Mouse (Mus musculus): Measurements from ENCODE around the gene Mtg2.

Mtg2 gene

DNA sequence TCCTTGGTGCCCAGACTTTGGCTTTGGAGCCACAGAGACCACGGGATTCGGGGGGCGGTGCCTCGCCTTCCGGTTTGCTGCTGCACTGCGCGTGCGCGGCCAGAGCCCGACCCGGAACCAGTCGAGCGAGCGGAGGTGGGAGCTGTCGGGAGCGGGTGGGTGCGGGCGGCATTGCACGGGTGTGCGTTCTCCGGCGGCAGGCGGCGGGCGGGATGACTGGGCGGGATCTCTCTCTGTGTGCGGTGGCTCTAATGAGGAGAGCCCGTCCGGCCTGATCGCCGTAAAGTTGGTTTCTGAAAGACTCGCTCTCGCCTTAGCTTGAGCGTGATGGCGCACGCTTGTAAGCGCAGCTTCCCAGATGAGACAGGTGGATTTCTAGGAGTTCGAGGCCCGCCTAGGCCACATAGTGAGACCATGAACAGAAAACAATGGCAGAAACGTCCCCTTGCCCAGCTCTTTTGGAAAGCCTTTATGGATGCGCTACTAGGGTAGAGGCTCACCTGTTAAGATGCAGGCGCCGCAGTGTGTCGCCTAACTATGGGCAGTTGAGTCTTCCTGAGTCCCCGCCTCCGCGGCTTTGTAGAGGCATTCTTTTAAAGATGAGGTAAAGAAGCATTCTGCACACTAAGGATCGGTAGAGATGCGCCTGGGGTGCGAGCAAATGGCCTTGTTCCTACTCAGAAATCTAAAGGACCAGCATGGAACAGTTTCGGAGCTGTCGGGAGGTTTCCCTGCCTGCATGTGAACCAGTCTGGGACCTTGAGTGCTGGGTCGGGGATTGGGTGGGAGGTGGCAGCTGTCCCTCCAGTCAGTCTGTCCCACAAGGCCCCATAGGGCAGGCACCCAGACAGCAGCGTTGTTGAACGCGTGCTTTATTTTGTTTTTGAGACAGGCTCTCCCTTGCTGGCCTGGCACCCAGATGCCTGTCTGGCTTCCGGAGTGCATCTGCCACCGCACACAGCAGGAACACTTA is at the start of gene Mtg2:
TSS of gene Mtg2 (plus strand) at position 108 of the 973 bp plus-strand sequence.
- peak; percentile 91 to 93 for DNase-seq (ENCODE audit: low spot score in 2 of 2)

GRCm38 (mm10) chr2:180020919-180021318 is 49.5 kb upstream of the Mtg2 start:
- DNase-seq (ENCODE audit: low spot score in 2 of 2): no peak

DNA sequence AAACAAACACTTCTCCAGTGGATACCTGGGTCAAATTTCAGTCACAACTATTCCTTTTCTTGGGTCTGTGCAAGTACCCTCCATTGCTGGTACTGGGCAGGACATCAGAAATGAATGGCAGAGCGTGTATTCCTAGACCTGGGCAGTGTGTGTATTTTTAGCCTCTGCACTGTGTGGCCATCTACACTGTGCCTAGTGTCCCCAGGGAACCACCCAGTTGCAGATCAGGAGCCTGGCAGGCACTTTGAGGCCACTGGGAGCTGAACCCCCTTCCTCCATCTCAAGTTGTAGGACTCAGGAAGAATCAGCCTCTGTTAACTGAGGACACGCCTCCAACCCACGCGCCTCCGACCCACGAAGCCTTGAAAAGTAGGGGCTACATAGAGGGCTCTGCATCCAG is 47.6 kb upstream of the Mtg2 start:
- DNase-seq (ENCODE audit: low spot score in 2 of 2): no peak

GRCm38 (mm10) chr2:180024401-180025098 is 45.8 kb upstream of the Mtg2 start, which contains the start of gene Lsm14b:
TSS of gene Lsm14b (plus strand) at chr2:180024987.
- DNase-seq (ENCODE audit: low spot score in 2 of 2): peak; percentile 97

DNA sequence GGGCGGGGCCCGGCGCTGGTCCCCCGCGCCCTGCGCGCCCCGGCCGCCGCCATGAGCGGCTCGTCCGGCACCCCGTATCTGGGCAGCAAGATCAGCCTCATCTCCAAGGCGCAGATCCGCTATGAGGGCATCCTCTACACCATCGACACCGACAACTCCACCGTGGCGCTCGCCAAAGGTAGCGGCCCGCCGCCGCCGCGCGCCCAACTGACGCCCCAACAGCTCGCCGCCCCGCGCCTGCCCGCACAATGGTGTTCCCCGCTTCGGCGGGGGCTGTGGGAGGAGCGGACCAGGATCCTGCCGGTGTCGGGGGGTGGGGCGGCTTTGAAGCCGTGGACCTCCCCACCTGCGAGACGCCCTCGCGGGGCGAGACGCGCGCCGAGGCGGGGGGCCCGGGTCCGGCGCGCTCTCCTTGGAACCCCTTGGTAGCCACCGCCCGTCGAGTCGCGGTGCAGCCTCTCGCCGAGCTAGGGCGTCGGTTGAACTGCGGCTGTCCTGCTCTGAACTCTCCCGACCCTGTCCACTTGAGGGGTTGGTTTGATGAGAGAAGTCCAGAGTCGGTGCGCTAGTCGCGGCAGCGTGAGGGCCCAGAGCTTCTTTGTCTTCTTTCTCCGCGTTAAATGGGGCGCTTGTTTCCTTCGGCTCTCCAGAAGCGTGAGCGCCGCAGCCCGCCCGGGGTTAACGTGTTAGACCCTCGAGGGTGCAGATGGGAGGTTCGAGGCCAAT is 45.1 kb upstream of the Mtg2 start:
- peak; percentile 47 to 48 for DNase-seq (ENCODE audit: low spot score in 2 of 2)

GRCm38 (mm10) chr2:180025861-180026200 is 44.6 kb upstream of the Mtg2 start:
- no peak for DNase-seq (ENCODE audit: low spot score in 2 of 2)

GRCm38 (mm10) chr2:180027768-180028167 is 42.6 kb upstream of the Mtg2 start:
- DNase-seq (ENCODE audit: low spot score in 2 of 2): no peak

DNA sequence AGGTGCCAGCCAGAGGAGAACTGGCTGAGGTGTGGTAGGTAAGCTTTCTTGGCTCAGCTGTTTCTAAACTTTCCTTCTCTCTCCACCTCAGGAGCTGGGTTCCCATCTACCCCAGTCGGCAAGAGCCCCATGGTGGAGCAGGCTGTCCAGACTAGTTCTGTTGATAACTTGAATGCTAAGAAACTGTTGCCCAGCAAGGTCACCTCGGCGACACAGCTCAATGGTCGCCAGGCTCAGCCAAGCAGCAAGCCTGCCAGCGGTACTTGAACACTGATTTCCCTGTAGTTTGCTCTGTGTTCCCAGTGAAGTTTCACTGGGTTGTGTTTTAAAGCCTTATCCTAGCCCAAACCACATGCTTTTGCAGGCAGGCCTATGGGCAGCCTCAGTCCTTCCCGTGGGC is 39.1 kb upstream of the Mtg2 start:
- no peak for DNase-seq (ENCODE audit: low spot score in 2 of 2)

- DNase-seq (ENCODE audit: low spot score in 2 of 2): no peak
Measured at GRCm38 (mm10) chr2:180032925-180033324, 37.5 kb upstream of the Mtg2 start.

- DNase-seq (ENCODE audit: low spot score in 2 of 2): no peak
Measured at GRCm38 (mm10) chr2:180033956-180034355, 36.4 kb upstream of the Mtg2 start.

DNA sequence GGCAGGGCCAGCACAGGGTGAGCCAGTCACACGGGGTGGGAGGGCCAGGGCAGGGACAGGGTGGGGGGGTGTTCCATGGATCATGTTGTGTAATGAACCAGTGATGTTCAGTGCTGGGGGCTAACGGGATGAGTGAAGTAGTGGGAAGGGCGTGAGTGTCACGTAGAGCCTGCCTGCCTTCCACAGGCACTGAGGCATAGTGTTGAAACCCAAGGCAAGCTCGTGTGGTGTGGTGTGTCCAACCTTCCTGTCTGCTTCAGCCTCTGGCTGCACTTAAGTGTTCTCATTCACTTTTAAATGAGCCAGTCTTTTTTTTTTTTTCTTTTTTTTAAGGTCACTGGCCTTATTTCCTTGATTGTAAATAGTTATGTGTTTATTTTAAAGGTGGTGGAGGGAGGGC is 35.6 kb upstream of the Mtg2 start:
- DNase-seq (ENCODE audit: low spot score in 2 of 2): no peak

GRCm38 (mm10) chr2:180040406-180040805 is 30.0 kb upstream of the Mtg2 start:
- DNase-seq (ENCODE audit: low spot score in 2 of 2): no peak

DNA sequence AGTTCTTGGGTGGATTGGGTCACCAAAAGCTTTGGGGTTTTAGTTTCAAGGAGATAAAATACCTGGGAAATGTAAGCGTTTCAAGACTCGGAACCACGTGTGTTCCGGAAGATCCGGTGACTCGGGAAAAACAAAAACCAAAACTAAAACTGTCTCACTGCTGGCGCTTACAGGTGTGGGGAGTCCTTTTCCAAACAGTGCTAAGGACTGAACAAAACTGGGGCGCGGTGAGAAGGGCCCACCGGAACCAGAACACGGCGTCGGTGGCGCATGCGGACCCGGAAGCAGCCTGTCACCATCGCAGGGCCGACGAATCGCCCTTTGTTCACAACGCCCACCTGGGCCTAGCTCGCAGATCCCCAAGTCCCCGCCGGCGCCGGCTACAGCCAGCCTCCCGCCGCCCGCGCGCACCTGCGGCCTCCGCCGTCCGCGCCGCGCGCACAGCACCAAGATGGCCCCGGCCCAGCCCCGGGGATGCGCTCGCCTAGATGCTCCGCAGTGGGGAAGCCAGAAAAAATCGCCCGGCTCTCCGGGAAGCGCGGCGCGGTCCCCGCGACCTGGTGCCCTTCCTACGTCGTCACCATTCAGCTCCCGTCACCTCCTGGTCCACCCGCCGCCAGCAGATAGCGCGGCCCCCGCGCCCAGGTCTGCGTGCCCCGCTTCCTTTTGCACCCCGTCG is 28.7 kb upstream of the Mtg2 start:
- DNase-seq (ENCODE audit: low spot score in 2 of 2): peak; percentile 30 to 50

- peak; percentile 84 to 88 for DNase-seq (ENCODE audit: low spot score in 2 of 2)
Measured at GRCm38 (mm10) chr2:180042256-180042857, 28.0 kb upstream of the Mtg2 start, which contains the start of the genes Psma7 and Ss18l1. TSS of gene Psma7 (minus strand) at chr2:180042433. TSS of gene Ss18l1 (plus strand) at chr2:180042509.

DNA sequence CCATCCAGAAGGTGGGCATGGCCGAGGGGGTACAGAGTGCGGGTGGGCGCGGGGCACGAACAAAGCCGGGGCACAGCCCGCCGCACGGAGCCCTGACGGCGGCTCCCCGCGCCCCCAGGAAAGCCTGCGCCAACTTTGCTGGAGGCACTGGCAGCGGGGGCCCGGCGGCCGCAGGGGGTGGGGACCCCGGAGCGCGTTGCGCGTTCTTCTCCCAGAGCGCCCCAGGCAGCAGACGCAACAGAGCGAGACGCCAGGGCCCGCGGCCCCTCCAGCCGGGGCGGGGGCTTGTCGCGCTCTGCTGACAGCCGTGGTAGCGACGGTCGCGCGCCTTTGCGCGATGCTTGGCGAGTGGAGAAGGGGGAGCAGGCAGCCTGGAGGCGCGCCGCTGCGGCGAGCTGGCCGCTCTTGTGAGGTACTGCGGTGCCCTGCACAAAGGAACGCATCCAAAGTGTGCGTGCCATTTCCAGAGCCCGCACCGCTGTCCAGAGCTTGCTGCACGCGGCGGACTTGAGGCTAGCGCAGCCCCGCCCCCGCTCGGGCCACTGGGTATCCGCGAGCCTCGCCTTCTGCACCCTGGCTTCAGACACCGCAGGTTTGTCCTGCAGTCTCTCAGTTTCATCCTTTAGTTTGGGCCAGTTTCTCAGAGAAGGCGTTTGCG is 27.4 kb upstream of the Mtg2 start:
- DNase-seq (ENCODE audit: low spot score in 2 of 2): peak; percentile 57 to 60

GRCm38 (mm10) chr2:180045283-180045682 is 25.1 kb upstream of the Mtg2 start:
- no peak for DNase-seq (ENCODE audit: low spot score in 2 of 2)

DNA sequence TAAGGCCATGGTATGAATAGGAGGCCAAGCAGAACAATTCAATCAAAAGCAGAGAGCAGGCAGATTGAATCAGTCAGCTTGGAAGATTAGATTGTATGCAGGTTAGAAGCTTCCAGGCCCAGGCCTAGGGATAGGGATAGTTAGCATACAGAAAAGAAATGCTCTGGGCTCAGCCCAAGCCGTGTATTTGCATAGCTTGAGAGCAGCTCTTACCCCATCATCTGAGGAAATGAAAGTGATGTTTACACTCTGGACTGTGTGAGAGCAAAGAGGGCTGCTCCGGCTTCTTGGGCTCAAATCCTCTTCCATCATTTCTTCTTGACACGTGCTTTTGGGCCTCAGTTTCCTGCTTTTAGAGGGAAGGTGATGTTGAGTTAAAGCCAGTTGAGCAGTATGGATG is 22.8 kb upstream of the Mtg2 start:
- no peak for DNase-seq (ENCODE audit: low spot score in 2 of 2)

- peak; percentile 59 to 71 for DNase-seq (ENCODE audit: low spot score in 2 of 2)
Measured at GRCm38 (mm10) chr2:180047980-180048635, 22.3 kb upstream of the Mtg2 start.

DNA sequence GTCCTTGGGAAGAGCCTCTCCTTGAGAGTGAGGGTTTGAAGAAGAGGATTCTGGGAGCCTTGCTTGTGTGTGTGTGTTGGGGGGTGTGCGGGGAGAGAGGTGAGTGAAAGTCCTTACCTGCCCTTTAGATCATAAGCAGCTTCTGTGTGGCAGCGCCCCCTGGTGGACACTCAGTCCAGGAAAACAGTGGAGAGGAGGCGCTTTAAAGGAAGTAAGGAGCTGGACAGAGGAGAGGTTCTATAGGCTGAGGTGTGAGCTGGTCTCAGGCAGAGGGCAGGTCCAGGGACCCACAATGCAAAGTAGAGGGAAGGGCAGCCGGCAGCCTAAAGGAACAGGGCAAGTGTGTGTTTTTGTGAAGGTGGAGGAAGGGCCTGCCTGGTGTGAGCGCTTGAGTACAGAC is 19.4 kb upstream of the Mtg2 start:
- peak; percentile 67 to 68 for DNase-seq (ENCODE audit: low spot score in 2 of 2)
